Mouse (Mus musculus): ENCODE results near the gene Npepps. TPM values are rescaled to one million over a fixed set of nuclear protein-coding genes. Genes with fewer than 3 reads are reported as not detected.

Gene Npepps
- polyA plus RNA-seq, 1 experiment = 23.1 TPM

DNA sequence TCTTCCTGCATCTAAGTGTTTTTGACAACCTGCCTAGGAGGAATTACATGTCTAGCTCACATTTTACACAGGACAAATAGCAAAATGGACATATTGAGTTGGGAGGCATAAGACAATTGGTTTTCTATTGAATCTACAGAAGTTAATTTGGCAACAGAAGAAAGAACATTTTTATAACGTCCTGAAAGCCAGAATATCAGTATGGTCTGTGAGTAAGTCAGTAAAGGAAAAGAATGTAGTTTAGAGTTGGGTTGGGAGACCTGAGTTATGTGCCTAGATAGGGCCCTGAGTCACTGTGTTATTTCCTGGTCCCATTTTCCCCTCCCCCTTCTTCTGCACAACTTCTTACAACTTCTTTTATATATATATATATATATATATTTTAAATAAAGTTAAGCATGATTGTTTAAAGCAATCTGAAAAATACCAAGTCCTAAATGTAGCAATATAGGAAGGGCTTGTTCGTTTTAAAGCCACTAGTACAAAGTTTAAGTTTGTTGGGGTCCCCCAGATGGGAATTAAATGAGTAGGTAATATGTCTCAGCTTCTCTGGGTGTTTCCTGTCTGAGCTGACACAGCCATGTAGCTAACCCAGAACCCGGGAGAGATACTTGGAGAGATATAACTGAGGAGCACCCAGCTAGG, 28.5 kb upstream of the Npepps start:
- Histone ChIP-seq H3K27me3 (replicated peaks; ENCODE audit: control insufficient read depth, insufficient read depth, low read length) (no peaks in the 10 kb centered on the region), H3K4me3 (ENCODE audit: insufficient read depth, low read depth, low read length) (no peak overlapping the region), H3K36me3 (ENCODE audit: control insufficient read depth, insufficient read depth, low read length) (no peaks in the 10 kb centered on the region), H3K4me1 (ENCODE audit: control insufficient read depth, insufficient read depth, low read length) (peaks cover 3% of the 10 kb centered on the region; the same call in 1 of the 2 replicates), H3K27ac (ENCODE audit: insufficient read depth, low read depth, low read length) (no peak overlapping the region)
- no peak for TF ChIP-seq CTCF (conservative IDR thresholded peaks at IDR 0.05; ENCODE audit: insufficient read depth, insufficient read length, low read depth, low read length)
- TF ChIP-seq POLR2A (IDR thresholded peaks at IDR 0.05; ENCODE audit: low read depth, low read length) = no peak
- no peak for DNase-seq
- WGBS = 46% methylated on average over 3 of the region's 3 CpGs

DNA sequence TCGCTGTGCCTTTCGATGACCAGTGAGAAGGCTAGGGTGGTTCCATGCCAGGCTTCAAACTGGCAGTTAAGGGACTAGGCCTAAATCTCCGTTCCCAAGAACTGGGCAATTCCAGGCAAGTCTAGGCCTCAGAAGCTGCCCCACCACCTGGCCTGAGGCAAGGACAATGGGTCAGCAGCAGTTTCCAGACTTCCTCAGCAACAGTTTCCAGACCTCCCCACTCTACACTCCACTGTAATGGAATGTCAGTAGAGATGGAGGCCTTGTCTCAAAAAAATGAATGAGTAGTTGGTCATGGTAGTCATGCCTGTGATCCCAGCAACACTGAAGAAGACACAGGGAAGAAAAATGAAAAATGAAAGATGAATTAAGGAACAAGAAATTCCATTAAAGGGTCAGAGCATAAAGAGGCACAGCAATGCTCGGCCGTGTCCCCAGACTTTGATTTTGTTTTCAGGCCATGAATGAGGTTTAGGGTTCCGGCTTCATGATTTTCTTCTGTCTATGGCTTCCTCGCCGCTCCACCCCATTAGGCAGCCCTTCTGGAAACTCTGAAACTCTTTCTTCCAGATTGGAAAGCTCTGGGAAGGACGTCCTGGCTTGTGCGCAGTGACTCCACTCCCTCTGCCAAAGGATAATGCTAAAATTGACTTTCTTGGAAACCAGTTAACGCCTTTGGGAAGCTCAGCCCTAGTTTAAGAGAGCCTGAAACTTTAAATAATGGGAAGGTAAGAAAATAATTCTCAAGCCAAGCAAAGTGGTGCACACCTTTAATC, 27.0 kb upstream of the Npepps start:
- TF ChIP-seq POLR2A (IDR thresholded peaks at IDR 0.05; ENCODE audit: low read depth, low read length) = no peak
- no peak for TF ChIP-seq CTCF (conservative IDR thresholded peaks at IDR 0.05; ENCODE audit: insufficient read depth, insufficient read length, low read depth, low read length)
- Histone ChIP-seq H3K4me1 (ENCODE audit: control insufficient read depth, insufficient read depth, low read length) (peaks cover 4% of the 10 kb centered on the region; the same call in 1 of the 2 replicates), H3K4me3 (ENCODE audit: insufficient read depth, low read depth, low read length) (no peak overlapping the region), H3K27ac (ENCODE audit: insufficient read depth, low read depth, low read length) (no peak overlapping the region), H3K27me3 (replicated peaks; ENCODE audit: control insufficient read depth, insufficient read depth, low read length) (no peaks in the 10 kb centered on the region), H3K36me3 (ENCODE audit: control insufficient read depth, insufficient read depth, low read length) (no peaks in the 10 kb centered on the region)
- no peak for DNase-seq
- 93% methylated on average over 11 of the region's 11 CpGs for WGBS

DNA sequence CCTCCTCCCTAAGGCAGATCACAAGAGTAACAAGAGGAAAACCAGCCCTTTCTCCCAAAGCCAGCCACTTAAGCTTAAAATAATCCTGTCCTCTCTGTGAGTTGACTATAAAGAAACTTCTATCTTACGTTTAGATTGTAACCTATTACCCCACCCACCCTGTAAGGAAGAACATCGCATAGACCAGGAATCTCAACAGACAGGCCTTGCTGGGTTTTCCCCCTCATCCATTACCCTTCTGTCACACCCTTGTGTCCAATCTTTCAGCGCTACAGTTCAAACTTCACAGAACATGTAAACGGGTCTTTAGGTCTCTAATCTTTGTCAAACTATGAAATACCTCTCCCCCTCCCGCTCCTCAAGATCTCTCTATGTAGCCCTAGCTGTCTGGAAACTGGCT, 24.2 kb upstream of the Npepps start:
- DNase-seq = no peak
- Histone ChIP-seq H3K27ac (ENCODE audit: insufficient read depth, low read depth, low read length) (no peak overlapping the region), H3K36me3 (ENCODE audit: control insufficient read depth, insufficient read depth, low read length) (no peaks in the 10 kb centered on the region), H3K27me3 (replicated peaks; ENCODE audit: control insufficient read depth, insufficient read depth, low read length) (no peaks in the 10 kb centered on the region), H3K4me3 (ENCODE audit: insufficient read depth, low read depth, low read length) (no peak overlapping the region), H3K4me1 (ENCODE audit: control insufficient read depth, insufficient read depth, low read length) (peaks cover 9% of the 10 kb centered on the region; the same call in 1 of the 2 replicates)
- no peak for TF ChIP-seq CTCF (conservative IDR thresholded peaks at IDR 0.05; ENCODE audit: insufficient read depth, insufficient read length, low read depth, low read length)
- no peak for TF ChIP-seq POLR2A (IDR thresholded peaks at IDR 0.05; ENCODE audit: low read depth, low read length)
- 82% methylated on average over 5 of the region's 5 CpGs for WGBS

DNA sequence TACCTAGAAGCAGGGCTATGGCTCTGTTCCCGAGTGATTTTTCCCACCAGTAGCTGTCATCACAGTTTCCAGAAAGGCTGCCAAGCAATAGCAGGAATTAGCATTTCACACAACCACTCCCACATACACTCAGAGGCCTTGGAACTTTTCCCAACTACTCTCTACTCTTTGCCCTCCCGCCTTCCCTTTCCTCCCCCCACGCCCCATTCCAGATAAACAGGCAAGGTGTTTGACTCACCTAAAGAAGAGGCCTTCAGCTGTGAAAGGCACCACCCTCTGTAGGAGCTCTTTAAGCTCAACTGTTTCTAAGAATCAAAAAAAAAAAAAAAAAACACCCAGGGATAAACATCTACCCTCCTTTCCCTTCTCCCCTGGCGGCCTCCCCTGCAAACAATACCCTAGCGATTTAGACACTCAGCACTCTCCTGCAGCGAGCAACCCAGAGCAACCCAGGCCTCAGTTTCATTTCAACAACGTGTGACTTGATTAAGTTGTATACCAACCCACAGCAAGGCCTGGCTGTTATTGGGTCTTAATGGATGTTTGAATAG, 21.9 kb upstream of the Npepps start:
- Histone ChIP-seq H3K27me3 (replicated peaks; ENCODE audit: control insufficient read depth, insufficient read depth, low read length) (no peaks in the 10 kb centered on the region), H3K4me1 (ENCODE audit: control insufficient read depth, insufficient read depth, low read length) (peaks cover 9% of the 10 kb centered on the region; the same call in 1 of the 2 replicates), H3K27ac (ENCODE audit: insufficient read depth, low read depth, low read length) (peak overlapping the region; percentile 10; the same call in 1 of the 2 replicates), H3K4me3 (ENCODE audit: insufficient read depth, low read depth, low read length) (no peak overlapping the region), H3K36me3 (ENCODE audit: control insufficient read depth, insufficient read depth, low read length) (no peaks in the 10 kb centered on the region)
- peak; percentile 88 for DNase-seq
- TF ChIP-seq POLR2A (IDR thresholded peaks at IDR 0.05; ENCODE audit: low read depth, low read length) = no peak
- TF ChIP-seq CTCF (conservative IDR thresholded peaks at IDR 0.05; ENCODE audit: insufficient read depth, insufficient read length, low read depth, low read length) = no peak
- 8% methylated on average over 7 of the region's 7 CpGs for WGBS

DNA sequence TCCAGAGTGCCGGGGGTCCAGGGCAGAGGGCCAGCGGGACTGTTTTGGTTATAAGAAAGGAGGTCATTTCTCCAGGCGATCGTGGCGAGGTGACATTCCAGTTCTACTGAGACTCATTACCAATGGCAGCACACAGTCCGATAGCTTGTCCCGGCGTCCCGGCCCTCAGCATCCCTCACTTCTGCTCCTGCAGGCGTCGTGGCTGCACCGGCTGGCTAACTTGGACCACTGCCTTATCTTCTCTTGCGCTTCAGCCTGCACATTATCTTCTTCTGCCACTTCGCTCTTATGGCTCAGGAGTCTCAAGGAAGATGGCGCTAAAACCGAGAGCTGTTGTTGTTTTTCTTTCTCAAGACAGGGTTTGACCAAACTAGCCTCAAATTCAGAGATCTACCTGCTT, 21.0 kb upstream of the Npepps start:
- no peak overlapping the region for H3K4me3 ChIP-seq (ENCODE audit: insufficient read depth, low read depth, low read length)
- H3K27ac ChIP-seq (ENCODE audit: insufficient read depth, low read depth, low read length) = no peak overlapping the region
- WGBS = 85% methylated on average over 16 of the region's 16 CpGs

DNA sequence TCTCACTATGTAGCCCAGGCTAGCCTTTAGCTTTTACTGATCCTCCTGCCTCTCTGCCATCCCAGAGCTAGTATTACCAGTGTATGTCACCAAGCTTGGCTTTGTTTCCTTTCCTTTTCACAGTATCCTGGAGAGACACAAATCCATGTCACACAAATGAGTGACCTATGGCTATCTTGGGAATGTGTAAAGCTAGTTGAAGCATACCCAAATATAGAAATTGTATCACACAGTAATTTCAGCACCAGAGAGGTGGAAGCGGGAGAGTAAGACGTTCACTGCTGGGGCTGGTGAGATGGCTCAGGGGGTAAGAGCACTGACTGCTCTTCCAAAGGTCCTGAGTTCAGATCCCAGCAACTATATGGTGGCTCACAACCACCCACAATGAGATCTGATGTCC, 19.5 kb upstream of the Npepps start:
- Histone ChIP-seq H3K27me3 (replicated peaks; ENCODE audit: control insufficient read depth, insufficient read depth, low read length) (no peaks in the 10 kb centered on the region), H3K4me3 (ENCODE audit: insufficient read depth, low read depth, low read length) (no peak overlapping the region), H3K27ac (ENCODE audit: insufficient read depth, low read depth, low read length) (no peak overlapping the region), H3K4me1 (ENCODE audit: control insufficient read depth, insufficient read depth, low read length) (peaks cover 9% of the 10 kb centered on the region; the same call in 1 of the 2 replicates), H3K36me3 (ENCODE audit: control insufficient read depth, insufficient read depth, low read length) (no peaks in the 10 kb centered on the region)
- WGBS = 94% methylated on average over 2 of the region's 2 CpGs
- TF ChIP-seq CTCF (conservative IDR thresholded peaks at IDR 0.05; ENCODE audit: insufficient read depth, insufficient read length, low read depth, low read length) (no peak), POLR2A (IDR thresholded peaks at IDR 0.05; ENCODE audit: low read depth, low read length) (no peak)
- no peak for DNase-seq

More for the DNA sequence above, 21.0 kb upstream of the Npepps start:
- no peak for DNase-seq
- TF ChIP-seq POLR2A (IDR thresholded peaks at IDR 0.05; ENCODE audit: low read depth, low read length) = no peak
- TF ChIP-seq CTCF (conservative IDR thresholded peaks at IDR 0.05; ENCODE audit: insufficient read depth, insufficient read length, low read depth, low read length) = no peak
- H3K36me3 ChIP-seq (ENCODE audit: control insufficient read depth, insufficient read depth, low read length) = no peaks in the 10 kb centered on the region
- H3K4me1 ChIP-seq (ENCODE audit: control insufficient read depth, insufficient read depth, low read length) = peaks cover 9% of the 10 kb centered on the region; the same call in 1 of the 2 replicates
- no peaks in the 10 kb centered on the region for H3K27me3 ChIP-seq (replicated peaks; ENCODE audit: control insufficient read depth, insufficient read depth, low read length)

DNA sequence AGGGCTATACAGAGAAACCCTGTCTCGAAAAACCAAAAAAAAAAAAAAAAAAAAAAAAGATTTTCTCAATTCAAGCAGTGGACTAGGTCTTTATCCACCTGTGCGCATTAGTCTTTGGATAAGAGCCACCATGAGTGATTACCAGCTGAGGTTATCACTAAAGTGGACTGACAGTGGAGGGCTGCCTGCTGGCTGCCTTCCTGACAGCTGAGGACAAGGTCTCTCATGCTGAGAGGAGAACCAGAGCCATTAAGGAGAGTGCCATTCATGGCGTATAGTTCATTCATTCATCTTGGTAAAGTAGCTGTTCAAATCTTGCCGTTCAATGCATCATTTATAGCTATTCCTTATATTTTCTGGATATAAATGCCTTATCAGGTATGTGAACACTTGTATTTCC, 16.1 kb upstream of the Npepps start:
- no peaks in the 10 kb centered on the region for H3K4me1 ChIP-seq (ENCODE audit: control insufficient read depth, insufficient read depth, low read length)
- H3K4me3 ChIP-seq (ENCODE audit: insufficient read depth, low read depth, low read length) = no peak overlapping the region
- no peaks in the 10 kb centered on the region for H3K36me3 ChIP-seq (ENCODE audit: control insufficient read depth, insufficient read depth, low read length)
- no peaks in the 10 kb centered on the region for H3K27me3 ChIP-seq (replicated peaks; ENCODE audit: control insufficient read depth, insufficient read depth, low read length)
- DNase-seq = no peak
- 94% methylated on average over 3 of the region's 4 CpGs for WGBS
- no peak overlapping the region for H3K27ac ChIP-seq (ENCODE audit: insufficient read depth, low read depth, low read length)
- no peak for TF ChIP-seq CTCF (conservative IDR thresholded peaks at IDR 0.05; ENCODE audit: insufficient read depth, insufficient read length, low read depth, low read length)
- TF ChIP-seq POLR2A (IDR thresholded peaks at IDR 0.05; ENCODE audit: low read depth, low read length) = no peak
